Mouse (Mus musculus) midbrain, embryonic 16.5 days (tissue): ENCODE data around the gene Psmd6. TPM values are rescaled to one million over a fixed set of nuclear protein-coding genes. Genes with fewer than 3 reads are reported as not detected.

Source experiments
- ATAC-seq: fragments of 200-750 bp; cut with Nextera tagmentation; 2 replicates; pipeline ENCODE4 v1.8.0; 2017; ENCODE audit warnings: moderate TSS enrichment
- H3K27ac ChIP-seq: fragments of 300-500 bp; sonication (generic); 2 replicates; pipeline ENCODE4 v1.5.1; 2014; ENCODE audit warnings: mild to moderate bottlenecking, low read length, mixed read lengths
- H3K27me3 ChIP-seq: fragments of 300-500 bp; sonication (generic); 2 replicates; pipeline ENCODE4 v1.6.1; 2014; ENCODE audit warnings: low read depth, low read length, mixed read lengths; ENCODE audit not compliant: control insufficient read depth, insufficient read depth
- H3K36me3 ChIP-seq: fragments of 300-500 bp; sonication (generic); 2 replicates; pipeline ENCODE4 v1.6.1; 2014; ENCODE audit warnings: mild to moderate bottlenecking, low read length, moderate library complexity, mixed read lengths; ENCODE audit not compliant: control insufficient read depth, insufficient read depth
- H3K4me1 ChIP-seq: fragments of 300-500 bp; sonication (generic); 2 replicates; pipeline ENCODE4 v1.6.1; 2014; ENCODE audit warnings: mild to moderate bottlenecking, low read length, mixed read lengths; ENCODE audit not compliant: control insufficient read depth, insufficient read depth
- H3K4me2 ChIP-seq: fragments of 300-500 bp; sonication (generic); 2 replicates; pipeline ENCODE4 v1.6.1; 2014; ENCODE audit warnings: mild to moderate bottlenecking, low read length, mixed read lengths
- H3K4me3 ChIP-seq: fragments of 300-500 bp; sonication (generic); 2 replicates; pipeline ENCODE4 v1.5.1; 2014; ENCODE audit warnings: low read depth, mild to moderate bottlenecking, low read length, moderate library complexity, mixed read lengths
- H3K9ac ChIP-seq: fragments of 300-500 bp; sonication (generic); 2 replicates; pipeline ENCODE4 v1.6.1; 2014; ENCODE audit warnings: low read depth, low read length, mixed read lengths
- H3K9me3 ChIP-seq: fragments of 300-500 bp; sonication (generic); replicated peaks from 2 replicates; pipeline ENCODE4 v1.6.1; 2014; ENCODE audit warnings: mild to moderate bottlenecking, low read length, mixed read lengths; ENCODE audit not compliant: control insufficient read depth, poor library complexity, severe bottlenecking
- WGBS: fragments of 180-500 bp; shearing (Covaris S2); extraction: QIAGEN DNeasy Blood & Tissue Kit; methylation state at CpG from one replicate; pipeline ENCODE4 v1.1.7; 2014; 5-methylcytosine and 5-hydroxymethylcytosine counted together
- polyA plus RNA-seq: library from polyadenylated mRNA; unstranded; fragments of >200 nt; fragmentation: Nextera tagmentation; extraction: Ambion mirVana; gene quantifications from 2 replicates; pipeline ENCODE4 v1.2.1, GENCODE M21; 2015

Gene Psmd6
- polyA plus RNA-seq, result 250 and 259 TPM in 2 replicates

DNA sequence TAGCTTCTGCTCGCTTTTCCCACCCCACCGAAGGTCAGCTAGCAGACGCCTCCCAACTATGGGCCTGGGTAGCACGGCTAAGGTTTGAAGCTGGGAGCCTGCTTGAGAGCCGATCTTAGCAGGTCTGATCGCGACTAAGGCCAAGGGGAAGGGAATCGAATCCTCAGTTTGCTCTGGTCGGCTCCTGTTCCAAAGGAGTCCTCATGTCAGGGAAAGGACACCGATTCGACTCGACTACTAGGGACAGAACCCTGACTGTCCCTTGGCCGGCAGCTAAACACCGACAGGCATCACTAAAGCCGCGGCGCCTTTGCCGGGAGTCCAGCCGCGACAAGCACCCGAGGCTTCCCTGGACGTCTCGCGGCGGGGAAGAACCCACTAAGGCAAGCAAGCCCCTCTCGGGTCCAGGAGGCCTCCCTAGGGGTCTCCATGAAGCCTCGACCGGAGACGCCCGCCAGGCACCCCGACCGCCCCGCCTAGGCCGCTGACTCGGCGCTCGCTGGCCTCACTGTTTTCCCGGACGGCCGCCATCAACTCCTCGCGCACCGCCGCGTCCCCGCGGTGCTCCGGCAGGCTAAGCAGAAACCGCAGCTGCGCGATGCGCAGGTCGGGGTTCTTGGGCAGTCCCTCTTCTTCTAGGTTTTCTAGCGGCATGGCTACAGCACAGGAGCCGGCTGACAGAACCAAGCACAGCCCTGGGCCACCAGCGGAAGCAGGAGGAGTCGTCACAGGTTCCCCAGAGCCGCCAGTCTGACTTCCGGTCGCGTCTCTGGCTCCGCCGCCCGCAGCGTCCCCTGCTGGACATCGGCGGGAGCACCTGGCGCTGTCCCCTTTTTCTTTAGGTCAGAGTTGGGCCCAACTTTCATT is at the start of gene Psmd6:
Gene Psmd6, minus strand, starts transcription at position 755 of the 867 bp plus-strand sequence.
- WGBS, result under 1% methylated on average over 65 of the region's 68 CpGs
- peak; percentile 99 for ATAC-seq

DNA sequence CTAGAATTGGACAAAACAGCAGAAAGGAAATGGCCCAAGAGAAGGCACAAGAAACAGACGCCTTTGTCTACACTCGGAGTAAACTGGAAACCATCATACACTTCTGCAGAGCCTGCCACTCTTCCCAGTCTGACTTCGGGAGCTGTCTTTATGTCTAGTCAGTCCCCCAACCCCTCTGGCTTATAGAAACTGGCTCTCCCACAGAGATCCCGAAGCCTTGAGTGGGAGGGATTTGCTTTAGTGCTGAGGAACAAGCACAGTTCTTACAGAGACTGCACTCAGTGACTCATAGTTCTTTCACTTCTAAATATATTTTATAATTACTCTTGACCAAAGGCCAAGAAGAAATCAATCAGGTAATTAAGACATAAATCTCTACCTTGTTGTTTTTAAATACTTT is 10.1 kb downstream of the Psmd6 start:
- H3K36me3 ChIP-seq, result peaks cover 38% of the 10 kb centered on the region
- 80% methylated on average over 4 of the region's 4 CpGs for whole genome bisulfite sequencing
- ATAC-seq, result no peak
- H3K4me3 ChIP-seq, result no peak overlapping the region
- no peaks in the 10 kb centered on the region for H3K27me3 ChIP-seq
- no peaks in the 10 kb centered on the region for H3K9me3 ChIP-seq
- H3K27ac ChIP-seq, result no peak overlapping the region
- no peak overlapping the region for H3K4me2 ChIP-seq
- H3K4me1 ChIP-seq, result no peaks in the 10 kb centered on the region
- no peak overlapping the region for H3K9ac ChIP-seq

More for the DNA sequence above, at the start of gene Psmd6:
- peak within 1 kb of the TSS; percentile 77 for H3K4me2 ChIP-seq
- peaks cover 11% of the 10 kb centered on the region for H3K36me3 ChIP-seq
- H3K9me3 ChIP-seq, result no peaks in the 10 kb centered on the region
- H3K4me1 ChIP-seq, result peaks cover 16% of the 10 kb centered on the region
- H3K4me3 ChIP-seq, result peak within 1 kb of the TSS; percentile 95
- H3K27me3 ChIP-seq, result no peaks in the 10 kb centered on the region
- peak within 1 kb of the TSS; percentile 92 for H3K27ac ChIP-seq
- peak within 1 kb of the TSS; percentile 96 for H3K9ac ChIP-seq

DNA sequence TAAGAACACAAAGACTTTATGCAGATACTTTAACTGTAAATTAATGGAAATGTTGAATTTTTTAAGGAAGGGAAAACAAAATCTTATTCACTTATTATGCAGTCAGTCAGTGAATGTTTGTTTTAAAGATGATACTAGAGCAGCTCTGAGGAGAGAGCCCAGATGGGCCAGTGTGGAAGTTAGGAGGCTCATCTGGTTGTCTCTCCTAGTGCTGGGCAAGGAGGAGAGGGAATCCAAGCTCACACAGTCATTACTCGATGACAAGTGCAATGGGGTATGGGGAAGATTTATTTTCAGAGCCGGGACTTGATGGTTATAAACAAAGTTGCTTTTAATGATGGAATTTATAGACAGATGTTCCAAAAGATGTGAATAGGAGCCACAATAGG is 15.9 kb downstream of the Psmd6 start:
- no peak for ATAC-seq
- no peaks in the 10 kb centered on the region for H3K27me3 ChIP-seq
- H3K9ac ChIP-seq, result no peak overlapping the region
- H3K9me3 ChIP-seq, result no peaks in the 10 kb centered on the region
- no peak overlapping the region for H3K4me2 ChIP-seq
- H3K4me1 ChIP-seq, result no peaks in the 10 kb centered on the region
- H3K36me3 ChIP-seq, result peaks cover 10% of the 10 kb centered on the region
- H3K27ac ChIP-seq, result no peak overlapping the region
- 80% methylated on average over 2 of the region's 2 CpGs for WGBS
- H3K4me3 ChIP-seq, result no peak overlapping the region

DNA sequence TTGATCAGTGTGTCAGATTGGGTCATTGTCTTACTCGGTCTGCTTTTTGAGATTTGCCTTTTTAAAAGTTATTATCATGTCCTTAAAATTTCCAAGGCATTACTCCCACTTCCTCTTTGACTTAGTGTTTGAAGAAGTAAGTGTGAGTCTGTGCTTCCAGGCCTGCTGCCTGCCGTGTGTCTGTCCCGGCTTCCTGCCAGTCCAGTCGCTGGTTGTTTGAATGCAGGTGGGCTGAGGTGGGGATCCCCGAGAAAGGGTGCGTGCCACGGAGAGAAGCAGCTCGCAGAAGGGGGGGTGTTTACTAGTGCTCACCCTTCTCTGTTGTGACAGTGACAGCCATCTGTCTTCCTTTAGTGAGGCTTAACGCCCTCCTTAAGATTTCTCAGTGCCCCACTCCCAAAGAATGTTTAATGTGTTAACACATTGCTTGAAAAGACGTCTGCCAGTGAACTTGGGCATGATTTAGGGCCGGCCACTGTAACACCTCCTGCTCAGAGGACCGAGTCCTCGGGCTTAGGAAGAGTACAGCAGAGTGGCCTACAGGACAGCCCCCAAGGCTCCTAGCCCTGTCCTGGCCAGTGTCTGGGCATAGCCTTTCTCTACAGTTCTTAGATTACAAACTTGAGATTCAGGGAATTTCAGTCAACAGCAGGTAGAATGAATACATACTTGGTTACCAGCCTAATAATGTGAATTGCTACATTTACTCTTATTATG is 16.4 kb downstream of the Psmd6 start:
- no peaks in the 10 kb centered on the region for H3K9me3 ChIP-seq
- no peak for ATAC-seq
- peaks cover 12% of the 10 kb centered on the region for H3K36me3 ChIP-seq
- no peak overlapping the region for H3K27ac ChIP-seq
- H3K4me3 ChIP-seq, result no peak overlapping the region
- H3K27me3 ChIP-seq, result no peaks in the 10 kb centered on the region
- no peaks in the 10 kb centered on the region for H3K4me1 ChIP-seq
- H3K4me2 ChIP-seq, result no peak overlapping the region
- no peak overlapping the region for H3K9ac ChIP-seq
- 81% methylated on average over 13 of the region's 13 CpGs for WGBS

DNA sequence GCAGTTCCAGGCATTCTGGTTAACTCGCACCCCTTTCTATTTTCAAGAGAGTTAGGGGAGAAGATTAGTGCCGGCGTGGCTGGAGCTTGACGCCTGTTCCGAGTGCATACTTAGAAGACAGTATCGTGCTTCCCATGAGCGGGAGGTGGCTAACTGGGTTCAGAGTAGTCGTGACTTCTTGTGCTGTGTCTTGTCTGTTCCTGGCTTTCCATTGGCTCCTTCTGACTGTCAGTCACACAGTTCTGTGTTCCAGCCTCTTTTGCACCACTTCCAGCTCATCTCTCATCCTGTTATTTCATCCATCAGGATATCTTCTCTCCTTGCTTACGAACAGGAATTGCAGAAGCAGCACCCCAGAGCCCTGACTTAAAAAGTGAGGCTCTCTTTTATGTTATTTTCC is 19.5 kb downstream of the Psmd6 start:
- peaks cover 12% of the 10 kb centered on the region for H3K36me3 ChIP-seq
- WGBS, result 91% methylated on average over 9 of the region's 9 CpGs

DNA sequence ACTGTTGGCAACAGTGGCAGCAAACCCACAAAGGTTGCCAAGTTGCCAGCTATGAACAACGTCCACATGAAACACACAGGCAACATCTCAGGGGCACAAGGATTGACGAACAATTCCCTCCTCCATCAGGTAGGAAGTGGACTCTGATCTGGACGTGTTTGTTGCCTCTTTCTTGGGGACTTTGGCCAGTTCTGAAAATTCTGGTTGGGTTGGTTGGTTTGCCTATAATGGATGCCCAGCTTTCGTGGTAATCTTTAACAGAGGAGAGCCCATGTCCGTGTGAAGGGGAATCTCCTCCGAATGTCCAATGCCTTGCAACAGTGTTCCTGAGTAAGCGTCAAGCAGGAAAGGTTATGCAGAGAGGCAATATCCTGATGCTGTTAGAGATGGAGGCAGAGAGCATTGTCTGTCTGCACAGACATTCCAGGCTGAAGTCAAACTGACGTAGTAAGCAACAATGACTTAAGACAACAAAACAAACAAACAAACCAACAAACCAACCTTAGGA is 20.0 kb downstream of the Psmd6 start:
- H3K4me1 ChIP-seq, result no peaks in the 10 kb centered on the region
- H3K4me3 ChIP-seq, result no peak overlapping the region
- H3K4me2 ChIP-seq, result no peak overlapping the region
- no peak for ATAC-seq
- H3K27ac ChIP-seq, result no peak overlapping the region
- no peaks in the 10 kb centered on the region for H3K27me3 ChIP-seq
- WGBS, result 96% methylated on average over 8 of the region's 8 CpGs
- H3K9me3 ChIP-seq, result no peaks in the 10 kb centered on the region
- peaks cover 13% of the 10 kb centered on the region for H3K36me3 ChIP-seq
- H3K9ac ChIP-seq, result no peak overlapping the region

More for the DNA sequence above, 19.5 kb downstream of the Psmd6 start:
- Histone ChIP-seq H3K9me3 (no peaks in the 10 kb centered on the region), H3K4me3 (no peak overlapping the region), H3K27ac (no peak overlapping the region), H3K4me1 (no peaks in the 10 kb centered on the region), H3K9ac (no peak overlapping the region), H3K27me3 (no peaks in the 10 kb centered on the region), H3K4me2 (no peak overlapping the region)
- ATAC-seq, result no peak

DNA sequence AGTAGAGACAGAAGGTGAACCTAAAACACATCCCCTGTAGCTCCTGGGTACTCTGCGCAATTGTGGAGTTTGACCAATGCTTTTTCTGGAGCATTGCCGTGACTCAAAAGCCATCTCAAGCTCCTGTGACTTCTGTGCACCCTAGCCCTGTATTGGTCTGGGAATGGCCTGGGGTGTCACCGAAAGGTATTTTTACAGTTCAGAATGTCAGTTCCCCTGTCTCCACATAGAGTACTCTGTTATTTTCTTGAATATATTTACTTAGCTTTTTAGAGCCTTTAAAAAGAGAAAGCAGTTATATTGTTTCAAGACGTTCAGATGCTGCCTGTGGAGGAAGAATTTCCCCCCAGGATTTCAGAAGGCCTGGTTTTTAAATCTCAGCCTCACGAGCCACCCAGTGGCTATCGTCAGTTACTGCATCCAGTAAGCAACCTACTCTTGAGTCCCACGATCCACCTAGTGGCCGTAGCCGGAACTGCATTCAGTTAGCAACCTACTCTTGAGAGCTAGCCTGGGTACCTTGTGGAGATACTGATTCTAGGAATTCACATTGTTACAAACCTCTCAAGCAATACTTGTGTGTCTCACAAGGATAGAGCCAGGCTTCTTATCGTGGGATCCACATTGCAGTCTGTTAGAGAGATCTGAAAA is 22.3 kb downstream of the Psmd6 start:
- Histone ChIP-seq H3K27ac (0 out of 2 replicates have a peak overlapping the region, but pooled peaks have one; percentile 42), H3K4me3 (no peak overlapping the region), H3K27me3 (no peaks in the 10 kb centered on the region), H3K4me1 (no peaks in the 10 kb centered on the region), H3K36me3 (peaks cover 13% of the 10 kb centered on the region), H3K9ac (no peak overlapping the region), H3K4me2 (no peak overlapping the region), H3K9me3 (no peaks in the 10 kb centered on the region)
- peak; percentile 80 for ATAC-seq
- WGBS, result 30% methylated on average over 10 of the region's 10 CpGs

DNA sequence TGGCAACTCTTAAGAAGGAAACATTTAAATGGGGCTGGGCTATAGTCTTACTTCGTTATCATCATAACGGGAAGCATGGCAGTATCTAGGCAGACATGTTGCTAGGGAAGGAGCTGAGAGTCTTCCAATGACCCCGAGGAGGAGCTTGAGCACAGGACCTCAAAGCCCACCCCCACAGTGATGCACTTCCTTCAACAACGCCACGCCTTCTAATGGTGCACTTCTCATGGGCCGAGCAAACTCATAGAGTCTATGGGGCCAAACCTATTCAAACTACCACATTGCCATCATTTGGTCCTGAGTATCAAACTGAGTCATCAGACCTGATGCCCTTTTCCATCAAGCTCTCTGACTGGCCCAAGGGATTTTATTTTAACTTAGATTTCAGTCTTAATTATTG is 30.2 kb downstream of the Psmd6 start:
- Histone ChIP-seq H3K9me3 (no peaks in the 10 kb centered on the region), H3K4me1 (no peaks in the 10 kb centered on the region), H3K27ac (no peak overlapping the region), H3K27me3 (no peaks in the 10 kb centered on the region), H3K4me2 (no peak overlapping the region), H3K9ac (no peak overlapping the region), H3K36me3 (peaks cover 14% of the 10 kb centered on the region; the same call in 1 of the 2 replicates), H3K4me3 (no peak overlapping the region)
- WGBS, result 96% methylated on average over 6 of the region's 6 CpGs
- no peak for ATAC-seq
